Mouse (Mus musculus): ENCODE data around the gene Top2a. TPM values are rescaled to one million over a fixed set of nuclear protein-coding genes. Genes with fewer than 3 reads are reported as not detected.

Gene Top2a
- 25.3 and 26.9 TPM in 2 replicates for polyA plus RNA-seq (2012; rRNA removed)

GRCm38 (mm10) chr11:99023500-99024467 lies at the start of gene Top2a:
TSS of gene Top2a (minus strand) at chr11:99024189.

GRCm38 (mm10) chr11:99041051-99041729 lies 17.2 kb upstream of the Top2a start, which contains the start of gene Igfbp4:
TSS of gene Igfbp4 (plus strand) at chr11:99041244.

DNA sequence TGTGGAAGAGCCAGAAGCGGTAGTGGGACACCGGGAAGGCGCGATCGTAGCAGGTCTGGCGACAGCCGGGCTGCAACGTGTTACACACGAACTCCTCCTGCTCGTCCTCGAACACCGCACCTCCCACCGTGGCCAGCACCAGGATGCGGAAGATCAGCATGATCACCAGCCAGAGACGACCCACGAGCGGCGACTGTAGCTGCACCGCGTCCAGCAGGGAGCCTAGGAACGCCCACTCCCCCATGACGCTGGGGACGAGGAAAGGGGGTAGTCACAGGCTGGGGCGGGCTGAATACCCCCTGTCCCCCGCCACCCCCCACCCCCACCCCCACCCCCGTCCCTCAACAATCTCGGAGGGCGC lies 41.2 kb downstream of the Top2a start, which contains the start of gene Gjd3:
TSS of gene Gjd3 (minus strand) at position 244 of the 361 bp plus-strand sequence.

Other genes with a start within 250 kb of the Top2a start
- 4.5 and 5.2 TPM in 2 replicates for gene Nr1d1, start 248.9 kb downstream of the Top2a start, polyA plus RNA-seq (2012; rRNA removed)
- gene Msl1, start 228.7 kb downstream of the Top2a start, polyA plus RNA-seq (2012; rRNA removed), result 94.0 and 95.7 TPM in 2 replicates
- 51.0 and 55.2 TPM in 2 replicates for gene Casc3, start 219.3 kb downstream of the Top2a start, polyA plus RNA-seq (2012; rRNA removed)
- 50.2 and 56.1 TPM in 2 replicates for gene Rapgefl1, start 187.4 kb downstream of the Top2a start, polyA plus RNA-seq (2012; rRNA removed)
- 9.4 and 10.4 TPM in 2 replicates for gene Wipf2, start 160.6 kb downstream of the Top2a start, polyA plus RNA-seq (2012; rRNA removed)
- 1.8 and 2.7 TPM in 2 replicates for gene Cdc6, start 116.4 kb downstream of the Top2a start, polyA plus RNA-seq (2012; rRNA removed)
- gene Rara, start 96.4 kb downstream of the Top2a start, polyA plus RNA-seq (2012; rRNA removed), result 7.2 and 8.4 TPM in 2 replicates
- 3.7 TPM in 2 replicates for gene Gjd3, start 41.2 kb downstream of the Top2a start, polyA plus RNA-seq (2012; rRNA removed)
- 93.6 and 104 TPM in 2 replicates for gene Igfbp4, start 17.1 kb upstream of the Top2a start, polyA plus RNA-seq (2012; rRNA removed)
- gene Tns4, start 65.1 kb upstream of the Top2a start, polyA plus RNA-seq (2012; rRNA removed), result 0.08 and 0.09 TPM in 2 replicates
- not detected in 2 replicates for gene Ccr7, start 130.9 kb upstream of the Top2a start, polyA plus RNA-seq (2012; rRNA removed)
- 166 and 184 TPM in 2 replicates for gene Smarce1, start 206.8 kb upstream of the Top2a start, polyA plus RNA-seq (2012; rRNA removed)
- gene Krt222, start 219.9 kb upstream of the Top2a start, polyA plus RNA-seq (2012; rRNA removed), result 3.9 and 4.4 TPM in 2 replicates

All from central nervous system, embryonic 18 days (tissue).